Mouse (Mus musculus) left cerebral cortex, postnatal 25 days (tissue): ENCODE data around the gene Abcb5. TPM values are rescaled to one million over a fixed set of nuclear protein-coding genes. Genes with fewer than 3 reads are reported as not detected.

ENCODE experiments used
- DNase-seq, 2 experiments: peaks; one replicate each; pipeline ENCODE4 v3.0.0; 2022; ENCODE audit warnings: low spot score in 2 of 2, mixed read lengths in 1 of 2
- intact Hi-C: fragments of 180-260 bp; cut with DNase I; formaldehyde crosslinking; loops from one replicate; pipeline ENCODE4 v1.15.1; 2025
- total RNA-seq, 2 experiments: library from RNA; stranded (reverse); gene quantifications; 2 replicates each; pipeline ENCODE4 v1.2.3; 2021

Abcb5 gene
- total RNA-seq, 2 experiments from 2014 or later: not detected

DNA sequence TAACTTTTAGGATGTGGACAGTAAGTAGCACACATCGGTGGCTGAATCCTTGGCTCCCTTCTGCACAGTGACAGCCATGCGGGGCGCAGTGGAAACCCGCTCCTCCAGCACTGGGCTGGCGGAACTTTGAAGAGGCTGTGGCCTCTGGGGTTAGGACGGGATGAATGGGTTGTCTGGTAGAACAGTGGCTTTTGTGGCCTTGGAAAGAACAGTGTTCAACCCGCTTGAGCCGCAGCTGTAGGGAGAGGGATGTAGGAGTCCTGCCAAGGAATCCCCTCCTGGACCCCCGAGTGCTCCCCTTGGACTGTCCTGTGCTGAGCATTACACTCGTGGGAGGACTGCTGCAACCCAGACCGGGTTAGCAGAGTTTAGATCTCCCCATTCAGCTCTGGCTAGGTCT lies 116.2 kb downstream of the Abcb5 start:
- no peak for DNase-seq
- intact Hi-C loops: loop anchor here (5.0 to 10.0 kb wide), 4 partner anchors 193 to 1043 kb away; partner anchors contain the start of genes Dnah11 and Sp4

DNA sequence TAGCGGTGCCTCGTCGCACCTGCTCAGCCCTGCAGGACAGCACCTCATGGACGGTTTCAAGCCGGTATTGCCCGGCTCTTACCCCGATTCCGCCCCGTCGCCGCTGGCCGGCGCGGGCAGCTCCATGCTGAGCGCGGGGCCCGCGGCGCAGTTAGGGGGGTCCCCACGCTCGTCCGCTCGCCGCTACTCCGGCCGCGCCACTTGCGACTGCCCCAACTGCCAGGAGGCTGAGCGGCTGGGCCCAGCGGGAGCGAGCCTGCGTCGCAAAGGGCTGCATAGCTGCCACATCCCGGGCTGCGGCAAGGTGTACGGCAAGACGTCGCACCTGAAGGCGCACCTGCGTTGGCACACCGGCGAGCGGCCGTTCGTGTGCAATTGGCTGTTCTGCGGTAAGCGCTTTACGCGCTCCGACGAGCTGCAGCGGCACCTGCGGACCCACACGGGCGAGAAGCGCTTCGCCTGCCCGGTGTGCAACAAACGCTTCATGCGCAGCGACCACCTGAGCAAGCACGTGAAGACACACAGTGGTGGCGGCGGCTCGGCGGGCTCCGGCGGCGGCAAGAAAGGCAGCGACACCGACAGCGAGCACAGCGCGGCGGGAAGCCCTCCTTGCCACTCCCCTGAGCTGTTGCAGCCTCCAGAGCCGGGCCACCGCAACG lies 116.9 kb downstream of the Abcb5 start:
- no peak for DNase-seq
- intact Hi-C loops: loop anchor here (5.0 kb wide), 2 partner anchors 192 to 547 kb away; partner anchors contain the start of gene Sp4

GRCm38 (mm10) chr12:118848496-118849202 lies 117.6 kb downstream of the Abcb5 start:
- intact Hi-C loops: loop anchor here (5.0 kb wide), 2 partner anchors 191 to 546 kb away; partner anchors contain the start of gene Sp4
- DNase-seq: no peak

DNA sequence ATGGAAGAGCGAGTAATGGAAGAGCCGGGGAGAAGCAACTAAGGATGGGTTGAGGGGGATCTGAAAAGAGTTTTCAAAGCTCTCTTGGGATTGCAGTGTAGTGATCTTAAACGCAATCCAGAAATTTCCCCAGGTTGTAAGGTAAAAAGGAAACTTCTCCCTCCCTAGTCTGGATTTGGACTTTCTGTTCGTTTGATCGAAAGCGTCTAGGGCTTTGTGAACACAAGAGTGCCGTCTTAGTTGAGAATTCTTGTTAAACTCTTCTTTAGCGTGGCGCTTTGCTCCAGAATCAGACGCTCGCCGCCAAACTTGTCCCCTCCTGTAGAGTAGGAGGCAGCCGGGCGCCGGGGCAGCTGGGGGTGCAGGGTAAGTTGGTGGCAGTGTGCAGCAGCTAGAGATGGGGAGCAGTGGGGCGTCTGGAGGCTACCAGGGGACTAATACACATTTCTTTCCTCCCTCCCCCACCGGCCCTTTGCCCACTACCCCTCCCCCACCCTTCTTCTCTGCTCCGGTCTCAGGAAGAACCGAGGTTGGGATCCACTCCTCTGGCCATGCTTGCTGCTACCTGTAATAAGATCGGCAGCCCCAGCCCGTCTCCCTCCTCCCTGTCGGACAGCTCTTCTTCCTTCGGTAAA lies 118.2 kb downstream of the Abcb5 start:
- intact Hi-C loops: loop anchor here (5.0 kb wide), 2 partner anchors 191 to 546 kb away; partner anchors contain the start of gene Sp4
- DNase-seq: no peak

DNA sequence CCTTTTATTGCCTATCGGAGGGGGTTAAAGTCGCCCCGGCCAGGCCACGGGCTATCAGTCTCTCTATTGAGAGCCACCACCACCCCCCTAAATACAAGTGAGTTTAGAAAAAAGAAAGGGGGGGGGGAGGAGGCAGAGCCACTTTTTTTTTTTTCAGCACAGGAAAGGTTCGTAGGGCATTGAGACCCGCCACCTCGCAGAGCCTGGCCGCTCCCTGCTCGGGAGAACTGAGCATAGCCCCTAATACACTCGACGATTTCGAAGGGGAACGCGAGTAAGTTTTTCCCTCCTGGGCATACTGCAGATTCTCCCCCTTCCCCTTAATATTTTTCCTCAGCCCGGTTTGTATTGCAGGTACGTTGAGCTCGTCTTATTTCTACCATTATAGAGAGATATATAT lies 118.8 kb downstream of the Abcb5 start:
- no peak for DNase-seq
- intact Hi-C loops: loop anchor here (5.0 kb wide), 2 partner anchors 190 to 545 kb away; partner anchors contain the start of gene Sp4

DNA sequence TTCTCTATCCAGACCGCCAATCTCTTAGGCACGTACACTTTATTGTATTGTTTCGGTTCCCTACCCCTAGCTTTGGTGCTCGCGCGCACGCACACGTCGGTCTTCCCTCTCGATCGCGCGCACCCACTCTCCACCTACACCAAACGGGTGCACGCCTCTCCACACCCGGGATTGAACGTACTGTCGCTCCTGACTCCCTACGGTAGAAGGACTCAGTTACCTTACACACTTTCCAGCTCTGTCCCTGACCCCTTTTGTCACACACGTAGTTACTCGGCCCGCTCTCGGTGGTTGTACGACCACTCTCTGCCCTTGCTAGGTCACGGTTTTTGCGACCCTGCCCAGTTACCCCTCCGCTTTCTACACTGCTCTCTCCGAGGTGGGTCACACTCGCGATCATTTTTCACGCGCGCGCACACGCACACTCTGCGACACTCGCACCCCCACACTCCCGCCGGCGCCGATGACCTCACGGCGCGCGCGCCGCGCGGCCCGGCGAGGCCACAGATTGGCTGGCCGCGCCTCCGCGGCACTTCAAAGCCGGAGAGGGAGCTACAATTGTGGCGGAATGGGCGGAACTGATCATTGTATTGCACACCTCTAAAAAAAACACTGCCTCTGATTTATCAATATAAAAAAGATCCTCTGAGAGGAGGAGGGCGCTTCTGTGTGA lies 119.4 kb downstream of the Abcb5 start:
- no peak for DNase-seq
- intact Hi-C loops: loop anchor here (5.0 kb wide), 2 partner anchors 189 to 544 kb away; partner anchors contain the start of gene Sp4

DNA sequence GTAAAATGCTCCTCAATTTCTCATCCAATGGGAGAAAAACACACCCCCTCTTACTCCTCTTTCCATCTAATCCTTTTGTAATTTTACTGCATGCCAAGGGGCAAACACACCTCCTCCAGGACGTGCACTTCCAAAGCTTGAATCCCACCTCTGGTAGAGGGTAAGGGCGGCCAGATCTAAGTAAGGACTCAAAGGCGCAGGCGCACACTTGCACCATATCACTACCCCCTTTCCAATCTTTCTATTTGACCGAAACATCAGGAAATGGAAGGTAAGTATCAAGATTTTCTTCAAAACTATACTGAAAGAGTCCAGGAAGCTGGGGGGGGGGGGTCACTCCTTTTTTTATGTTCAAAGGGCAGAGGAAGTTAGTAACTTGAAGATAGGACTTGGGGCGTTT lies 120.0 kb downstream of the Abcb5 start, which contains the start of gene Sp8:
TSS of gene Sp8 (plus strand) at position 109 of the 400 bp plus-strand sequence.
- DNase-seq: no peak
- intact Hi-C loops: loop anchor here (5.0 kb wide), 2 partner anchors 189 to 544 kb away; partner anchors contain the start of gene Sp4

GRCm38 (mm10) chr12:118845351-118845750 lies 120.9 kb downstream of the Abcb5 start:
- no peak for DNase-seq
- intact Hi-C loops: loop anchor here (5.0 kb wide), 2 partner anchors 188 to 543 kb away; partner anchors contain the start of gene Sp4

GRCm38 (mm10) chr12:118844841-118845240 lies 121.4 kb downstream of the Abcb5 start:
- DNase-seq: no peak
- intact Hi-C loops: loop anchor here (5.0 kb wide), 2 partner anchors 188 to 543 kb away; partner anchors contain the start of gene Sp4

- intact Hi-C loops: no loop called here
- no peak for DNase-seq
Observed at GRCm38 (mm10) chr12:118844111-118844510, 122.1 kb downstream of the Abcb5 start.

- DNase-seq: no peak
- intact Hi-C loops: no loop called here
Observed at GRCm38 (mm10) chr12:118842671-118843411, 123.4 kb downstream of the Abcb5 start.

GRCm38 (mm10) chr12:118841971-118842550 lies 124.2 kb downstream of the Abcb5 start:
- intact Hi-C loops: no loop called here
- DNase-seq: no peak

DNA sequence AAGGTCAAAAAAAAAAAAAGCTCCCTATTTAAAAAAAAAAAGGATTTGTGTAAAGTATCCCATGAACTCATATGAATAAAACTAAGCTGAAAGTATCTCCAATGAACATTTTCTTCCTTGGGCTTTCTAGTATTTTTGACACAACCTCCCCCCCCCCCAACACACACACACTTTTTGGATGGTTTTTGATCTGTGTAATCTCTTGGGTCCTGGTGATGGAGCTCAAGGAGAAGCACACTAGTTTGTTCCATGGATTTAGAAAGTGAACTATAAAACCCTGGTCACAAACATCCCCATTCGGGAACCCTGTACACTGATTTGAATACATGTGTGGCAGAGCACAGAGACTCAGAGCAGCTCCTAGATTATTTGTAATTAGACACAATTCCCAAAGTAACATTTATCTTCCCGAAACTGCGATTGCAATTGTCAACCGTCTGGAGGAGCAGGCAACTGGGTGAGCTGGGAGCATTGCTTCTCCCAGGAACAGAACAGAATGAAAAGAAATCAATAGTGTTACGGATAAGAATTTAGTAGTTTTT lies 124.8 kb downstream of the Abcb5 start:
- DNase-seq: no peak
- intact Hi-C loops: no loop called here

GRCm38 (mm10) chr12:118840861-118841260 lies 125.4 kb downstream of the Abcb5 start:
- intact Hi-C loops: no loop called here
- DNase-seq: no peak

- DNase-seq: no peak
- intact Hi-C loops: no loop called here
Observed at GRCm38 (mm10) chr12:118840301-118840700, 125.9 kb downstream of the Abcb5 start.

DNA sequence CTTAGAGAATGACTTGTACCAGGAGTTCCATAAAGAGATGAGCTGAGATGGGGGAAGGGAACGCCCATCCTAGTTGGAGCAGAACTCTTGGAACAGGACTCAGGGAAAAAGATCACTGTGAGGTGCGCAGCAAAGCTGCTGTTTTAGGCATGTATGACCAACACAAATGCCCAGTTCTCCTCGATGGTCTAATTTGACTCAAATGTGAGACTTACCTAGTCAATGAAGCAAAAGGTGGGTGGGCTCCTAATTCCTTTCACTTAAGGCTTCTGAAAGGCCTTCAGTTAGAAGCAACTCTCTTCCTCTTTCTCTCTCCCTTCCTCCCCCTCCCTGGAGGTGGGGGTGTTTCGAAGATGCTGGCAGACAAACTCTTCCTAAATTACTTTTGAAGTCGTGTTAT lies 126.8 kb downstream of the Abcb5 start:
- no peak for DNase-seq
- intact Hi-C loops: no loop called here

DNA sequence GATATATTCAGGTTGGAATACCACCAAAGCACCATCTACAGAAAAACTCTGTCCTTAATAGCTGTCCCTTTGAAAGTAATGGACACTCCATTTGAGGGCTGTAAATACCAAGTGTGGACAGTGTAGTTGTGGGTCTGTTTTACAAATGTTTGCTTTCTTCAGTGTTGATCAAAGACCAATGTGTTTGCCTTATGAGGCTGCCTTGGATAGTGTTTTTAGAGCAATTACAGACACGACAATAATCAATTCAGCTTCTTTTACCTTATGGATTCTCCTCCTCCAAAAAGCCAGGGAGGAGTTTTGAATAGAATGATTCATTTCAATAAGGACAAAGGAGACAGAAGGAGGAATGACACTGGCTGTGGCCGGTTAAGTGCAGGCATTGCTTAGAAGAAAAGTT lies 128.0 kb downstream of the Abcb5 start:
- no peak for DNase-seq
- intact Hi-C loops: no loop called here

DNA sequence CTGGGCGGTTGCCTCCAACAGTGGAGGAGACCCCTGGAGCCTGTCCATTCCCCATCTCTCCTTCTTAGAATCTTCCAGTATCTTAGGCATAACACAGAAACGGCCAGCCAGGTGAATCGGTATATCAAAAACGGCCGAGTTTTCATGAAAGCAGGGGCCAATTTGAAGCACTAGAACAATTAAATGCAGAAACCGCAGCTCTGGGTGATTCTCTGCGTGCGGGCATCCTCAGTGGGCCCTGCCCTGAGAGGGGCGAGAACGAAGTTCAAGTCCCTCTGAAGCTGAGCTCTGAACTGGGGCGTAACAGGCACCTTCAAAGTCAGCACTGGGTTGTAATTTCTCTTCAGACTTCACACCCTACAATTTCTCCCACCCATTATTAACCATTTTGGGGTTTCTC lies 128.9 kb downstream of the Abcb5 start:
- no peak for DNase-seq
- intact Hi-C loops: no loop called here
